Mouse (Mus musculus): ENCODE measurements around the gene Arhgap22.

Arhgap22 gene

GRCm38 (mm10) chr14:33213823-33214766 is at the start of gene Arhgap22:
Arhgap22 (plus strand) TSS chr14:33214026.
- peak; percentile 15 to 36 for DNase-seq (ENCODE audit: low read depth in 2 of 2, low spot score in 2 of 2)

GRCm38 (mm10) chr14:33168750-33169149 is 45.1 kb upstream of the Arhgap22 start:
- DNase-seq (ENCODE audit: low read depth in 2 of 2, low spot score in 2 of 2): no peak

GRCm38 (mm10) chr14:33171942-33172341 is 41.9 kb upstream of the Arhgap22 start:
- no peak for DNase-seq (ENCODE audit: low read depth in 2 of 2, low spot score in 2 of 2)

- DNase-seq (ENCODE audit: low read depth in 2 of 2, low spot score in 2 of 2): no peak
Observed at GRCm38 (mm10) chr14:33175059-33175821, 38.6 kb upstream of the Arhgap22 start.

GRCm38 (mm10) chr14:33180102-33180501 is 33.7 kb upstream of the Arhgap22 start:
- no peak for DNase-seq (ENCODE audit: low read depth in 2 of 2, low spot score in 2 of 2)

GRCm38 (mm10) chr14:33185068-33185800 is 28.6 kb upstream of the Arhgap22 start, which contains the start of gene Wdfy4:
Wdfy4 (minus strand) TSS chr14:33185508.
- peak in 1 of 2 experiments; percentile 1 for DNase-seq (ENCODE audit: low read depth in 2 of 2, low spot score in 2 of 2)

GRCm38 (mm10) chr14:33187201-33187600 is 26.6 kb upstream of the Arhgap22 start:
- DNase-seq (ENCODE audit: low read depth in 2 of 2, low spot score in 2 of 2): no peak

GRCm38 (mm10) chr14:33189230-33189629 is 24.6 kb upstream of the Arhgap22 start:
- DNase-seq (ENCODE audit: low read depth in 2 of 2, low spot score in 2 of 2): no peak

- no peak for DNase-seq (ENCODE audit: low read depth in 2 of 2, low spot score in 2 of 2)
Observed at GRCm38 (mm10) chr14:33189849-33190423, 23.9 kb upstream of the Arhgap22 start.

GRCm38 (mm10) chr14:33190646-33191045 is 23.2 kb upstream of the Arhgap22 start:
- DNase-seq (ENCODE audit: low read depth in 2 of 2, low spot score in 2 of 2): no peak

GRCm38 (mm10) chr14:33193762-33194161 is 20.1 kb upstream of the Arhgap22 start:
- no peak for DNase-seq (ENCODE audit: low read depth in 2 of 2, low spot score in 2 of 2)

- no peak for DNase-seq (ENCODE audit: low read depth in 2 of 2, low spot score in 2 of 2)
Observed at GRCm38 (mm10) chr14:33194241-33194640, 19.6 kb upstream of the Arhgap22 start.

GRCm38 (mm10) chr14:33202161-33202560 is 11.7 kb upstream of the Arhgap22 start:
- no peak for DNase-seq (ENCODE audit: low read depth in 2 of 2, low spot score in 2 of 2)

- no peak for DNase-seq (ENCODE audit: low read depth in 2 of 2, low spot score in 2 of 2)
Observed at GRCm38 (mm10) chr14:33202885-33203284, 10.9 kb upstream of the Arhgap22 start.

GRCm38 (mm10) chr14:33203777-33204176 is 10.0 kb upstream of the Arhgap22 start:
- no peak for DNase-seq (ENCODE audit: low read depth in 2 of 2, low spot score in 2 of 2)

GRCm38 (mm10) chr14:33205280-33205965 is 8.4 kb upstream of the Arhgap22 start:
- DNase-seq (ENCODE audit: low read depth in 2 of 2, low spot score in 2 of 2): no peak

- DNase-seq (ENCODE audit: low read depth in 2 of 2, low spot score in 2 of 2): no peak
Observed at GRCm38 (mm10) chr14:33207011-33207410, 6.8 kb upstream of the Arhgap22 start.

GRCm38 (mm10) chr14:33208331-33208730 is 5.5 kb upstream of the Arhgap22 start:
- DNase-seq (ENCODE audit: low read depth in 2 of 2, low spot score in 2 of 2): no peak

- no peak for DNase-seq (ENCODE audit: low read depth in 2 of 2, low spot score in 2 of 2)
Observed at GRCm38 (mm10) chr14:33210806-33211205, 3.0 kb upstream of the Arhgap22 start.

- no peak for DNase-seq (ENCODE audit: low read depth in 2 of 2, low spot score in 2 of 2)
Observed at GRCm38 (mm10) chr14:33212271-33212957, 1.4 kb upstream of the Arhgap22 start.
